Mouse (Mus musculus) midbrain, postnatal 0 days (tissue): ENCODE measurements at regions not wholly inside any gene's neighbourhood (a gene's known extent, or its start where the extent isn't known, plus 50 kb on each side); places are given as distances from the start of the nearest gene placed in this dataset.

Source experiments
- ATAC-seq: fragments of 200-750 bp; cut with Nextera tagmentation; 2 replicates; pipeline ENCODE4 v1.8.0; 2017; ENCODE audit warnings: moderate number of reproducible peaks, mild to moderate bottlenecking, moderate TSS enrichment, moderate library complexity; ENCODE audit not compliant: low FRiP score
- DNase-seq: peaks from one replicate; pipeline ENCODE4 v3.0.0-alpha.2; 2015; ENCODE audit warnings: low spot score
- H3K27ac ChIP-seq: fragments of 300-500 bp; sonication (generic); 2 replicates; pipeline ENCODE4 v1.5.1; 2014; ENCODE audit warnings: low read depth, mild to moderate bottlenecking, low read length, mixed read lengths
- H3K27me3 ChIP-seq: fragments of 300-500 bp; sonication (generic); 2 replicates; pipeline ENCODE4 v1.6.1; 2014; ENCODE audit warnings: low read length, control low read depth, mixed read lengths; ENCODE audit not compliant: insufficient read depth
- H3K36me3 ChIP-seq: fragments of 300-500 bp; sonication (generic); 2 replicates; pipeline ENCODE4 v1.6.1; 2014; ENCODE audit warnings: low read length, control low read depth, mixed read lengths; ENCODE audit not compliant: insufficient read depth
- H3K4me1 ChIP-seq: fragments of 300-500 bp; sonication (generic); 2 replicates; pipeline ENCODE4 v1.6.1; 2014; ENCODE audit warnings: mild to moderate bottlenecking, control low read depth, antibody characterized with exemption, low read length, mixed read lengths; ENCODE audit not compliant: insufficient read depth
- H3K4me2 ChIP-seq: fragments of 300-500 bp; sonication (generic); 2 replicates; pipeline ENCODE4 v1.6.1; 2014; ENCODE audit warnings: low read depth, mild to moderate bottlenecking, low read length, mixed read lengths; ENCODE audit not compliant: poor library complexity, severe bottlenecking
- H3K4me3 ChIP-seq: fragments of 300-500 bp; sonication (generic); 2 replicates; pipeline ENCODE4 v1.5.1; 2014; ENCODE audit warnings: low read depth, mild to moderate bottlenecking, low read length, moderate library complexity
- H3K9ac ChIP-seq: fragments of 300-500 bp; sonication (generic); replicated peaks from 2 replicates; pipeline ENCODE4 v1.6.1; 2014; ENCODE audit warnings: mild to moderate bottlenecking, low read length, moderate library complexity, mixed read lengths; ENCODE audit not compliant: poor library complexity, severe bottlenecking
- H3K9me3 ChIP-seq: fragments of 300-500 bp; sonication (generic); 2 replicates; pipeline ENCODE4 v1.6.1; 2016; ENCODE audit warnings: low read length, control low read depth
- CTCF ChIP-seq: IDR thresholded peaks from 2 replicates; pipeline ENCODE4 v1.5.1; 2016; ENCODE audit warnings: antibody characterized with exemption, mild to moderate bottlenecking
- WGBS: fragments of 180-500 bp; shearing (Covaris S2); extraction: QIAGEN DNeasy Blood & Tissue Kit; methylation state at CpG from one replicate; pipeline ENCODE4 v1.1.7; 2014; 5-methylcytosine and 5-hydroxymethylcytosine counted together

DNA sequence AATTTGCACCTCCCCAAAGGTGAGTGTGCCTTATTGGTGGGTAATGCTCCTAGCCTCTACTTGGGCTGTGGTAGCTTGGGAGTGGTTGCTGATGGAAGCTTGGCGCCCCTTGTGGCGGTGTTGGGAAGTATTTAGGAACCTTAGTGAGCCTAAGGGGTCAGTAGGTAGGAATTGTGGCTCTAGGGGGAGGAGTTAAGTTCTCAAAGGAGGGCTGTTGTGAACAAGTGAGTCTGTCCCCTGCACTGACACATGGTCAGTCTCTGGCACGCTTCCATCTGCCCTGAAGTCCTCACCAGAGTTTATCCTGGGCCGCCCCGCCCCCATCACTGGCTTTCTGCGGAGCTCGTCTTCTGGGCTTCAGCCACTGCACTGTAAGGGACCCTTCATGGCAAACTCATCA lies 364.9 kb downstream of the Agtpbp1 start:
- WGBS: 32% methylated on average over 7 of the region's 7 CpGs
- TF ChIP-seq CTCF: peak; percentile 65

DNA sequence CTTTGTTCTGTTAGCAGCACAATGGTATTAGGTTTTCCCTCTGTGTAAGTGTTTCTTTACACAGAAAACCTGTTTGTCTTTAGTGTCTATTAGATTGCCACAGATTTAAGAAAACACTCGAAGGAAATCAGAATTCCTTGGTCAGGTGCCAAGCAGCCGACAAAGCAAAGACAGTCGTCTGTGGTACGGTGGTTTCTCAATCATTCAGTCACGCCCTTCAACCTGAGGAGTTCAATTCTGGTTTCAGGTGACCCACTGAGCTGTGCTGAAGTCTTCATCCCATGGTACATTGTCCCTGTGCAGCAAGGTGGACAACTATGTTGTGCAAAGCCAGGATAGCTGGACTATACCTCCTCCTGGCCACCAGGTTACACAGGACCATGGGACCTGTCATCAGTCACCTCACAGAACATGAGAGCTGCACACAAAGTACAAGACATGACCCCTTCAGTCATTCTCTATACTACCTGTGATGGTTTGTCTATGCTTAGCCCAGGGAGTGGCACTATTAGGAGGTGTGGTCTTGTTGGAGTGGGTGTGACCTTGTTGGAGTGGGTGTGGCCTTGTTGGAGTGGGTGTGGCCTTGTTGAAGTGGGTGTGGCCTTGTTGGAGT lies 368.2 kb downstream of the Agtpbp1 start:
- no peak overlapping the region for H3K4me3 ChIP-seq
- no peaks in the 10 kb centered on the region for H3K27me3 ChIP-seq
- 46% methylated on average over 5 of the region's 5 CpGs for WGBS
- H3K36me3 ChIP-seq: no peaks in the 10 kb centered on the region
- ATAC-seq (no peak), DNase-seq (no peak)
- no peaks in the 10 kb centered on the region for H3K9me3 ChIP-seq
- H3K27ac ChIP-seq: no peak overlapping the region
- no peak overlapping the region for H3K9ac ChIP-seq
- H3K4me1 ChIP-seq: no peaks in the 10 kb centered on the region
- no peak for TF ChIP-seq CTCF
- no peak overlapping the region for H3K4me2 ChIP-seq

More for the DNA sequence above, 364.9 kb downstream of the Agtpbp1 start:
- H3K4me1 ChIP-seq: no peaks in the 10 kb centered on the region
- H3K9me3 ChIP-seq: no peaks in the 10 kb centered on the region
- no peaks in the 10 kb centered on the region for H3K27me3 ChIP-seq
- H3K27ac ChIP-seq: no peak overlapping the region
- DNase-seq (no peak), ATAC-seq (no peak)
- no peak overlapping the region for H3K9ac ChIP-seq
- H3K4me3 ChIP-seq: no peak overlapping the region
- no peaks in the 10 kb centered on the region for H3K36me3 ChIP-seq
- no peak overlapping the region for H3K4me2 ChIP-seq

DNA sequence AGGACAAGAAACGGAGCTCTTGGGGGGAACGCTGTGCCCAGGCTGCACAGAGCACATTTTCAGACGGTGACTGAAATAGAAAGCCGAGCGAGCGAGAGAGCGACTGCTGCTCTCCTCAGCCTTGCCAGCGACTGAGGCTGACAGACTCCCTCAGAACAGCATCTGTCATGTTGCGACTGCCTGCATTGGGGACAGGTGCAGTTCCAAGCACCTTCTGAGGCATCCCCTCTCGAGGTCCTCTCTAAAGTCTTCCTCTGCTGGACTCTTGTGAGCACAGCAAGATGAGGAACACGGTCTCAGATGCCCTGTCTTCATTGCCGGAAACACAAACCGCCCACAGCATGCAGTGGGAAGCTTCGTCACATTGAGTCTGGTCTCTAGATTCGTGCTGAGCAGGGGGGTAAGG lies 372.7 kb downstream of the Agtpbp1 start:
- WGBS: 75% methylated on average over 15 of the region's 15 CpGs
- no peak for TF ChIP-seq CTCF
- no peak overlapping the region for H3K9ac ChIP-seq
- no peaks in the 10 kb centered on the region for H3K27me3 ChIP-seq
- no peak overlapping the region for H3K27ac ChIP-seq
- no peaks in the 10 kb centered on the region for H3K36me3 ChIP-seq
- no peak overlapping the region for H3K4me3 ChIP-seq
- ATAC-seq (no peak), DNase-seq (no peak)
- H3K4me2 ChIP-seq: no peak overlapping the region
- H3K4me1 ChIP-seq: no peaks in the 10 kb centered on the region; the same call in 1 of the 2 replicates
- H3K9me3 ChIP-seq: no peaks in the 10 kb centered on the region

DNA sequence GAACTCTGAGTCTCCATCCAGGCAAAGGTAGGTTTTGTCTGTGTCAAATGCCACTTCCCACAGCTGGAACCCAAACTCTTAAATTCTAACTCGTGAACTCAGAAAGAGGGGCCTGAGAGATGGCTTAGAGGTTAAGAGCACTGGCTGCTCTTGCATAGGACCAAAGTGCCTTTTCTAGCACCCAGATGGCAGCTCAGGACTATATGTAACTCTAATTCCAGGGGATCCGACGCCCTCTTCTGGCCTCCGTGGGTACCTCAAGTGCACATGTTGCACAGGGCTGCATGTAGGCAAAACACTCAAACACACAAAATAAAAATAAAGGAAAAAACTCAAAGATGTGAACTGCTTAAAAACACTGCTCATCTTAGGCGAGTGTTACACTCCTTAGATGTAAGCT lies 374.2 kb downstream of the Agtpbp1 start:
- 59% methylated on average over 5 of the region's 5 CpGs for WGBS

DNA sequence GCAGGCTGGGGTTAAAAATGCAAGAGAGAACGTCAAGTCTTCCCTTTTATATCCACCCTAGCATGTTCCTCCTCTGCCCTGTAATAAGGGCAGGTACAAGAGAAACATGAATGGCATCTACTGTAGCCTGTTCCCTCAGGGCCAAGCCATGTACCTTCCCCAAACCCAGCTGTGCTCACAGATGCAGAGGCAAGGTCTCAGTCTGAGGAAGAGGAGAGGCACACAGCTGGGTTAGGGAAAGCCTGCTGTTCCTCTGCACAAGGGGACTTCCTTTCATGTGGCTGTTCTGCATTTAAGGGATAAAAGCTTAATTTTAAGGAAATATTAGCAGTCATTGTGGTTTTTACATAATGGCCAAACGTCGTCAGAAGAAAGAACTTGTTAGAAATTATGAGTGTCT lies 378.8 kb downstream of the Agtpbp1 start:
- H3K27ac ChIP-seq: no peak overlapping the region
- ATAC-seq: no peak
- H3K9me3 ChIP-seq: no peaks in the 10 kb centered on the region
- no peak overlapping the region for H3K4me3 ChIP-seq
- DNase-seq: no peak
- 84% methylated on average over 3 of the region's 3 CpGs for WGBS
- no peaks in the 10 kb centered on the region for H3K27me3 ChIP-seq
- no peaks in the 10 kb centered on the region; the same call in 1 of the 2 replicates for H3K4me1 ChIP-seq
- no peaks in the 10 kb centered on the region for H3K36me3 ChIP-seq
- TF ChIP-seq CTCF: no peak
- no peak overlapping the region for H3K4me2 ChIP-seq
- no peak overlapping the region for H3K9ac ChIP-seq

More for the DNA sequence above, 374.2 kb downstream of the Agtpbp1 start:
- Histone ChIP-seq H3K9ac (no peak overlapping the region), H3K36me3 (no peaks in the 10 kb centered on the region), H3K4me1 (no peaks in the 10 kb centered on the region; the same call in 1 of the 2 replicates), H3K4me3 (no peak overlapping the region), H3K9me3 (no peaks in the 10 kb centered on the region), H3K27me3 (no peaks in the 10 kb centered on the region), H3K4me2 (no peak overlapping the region), H3K27ac (no peak overlapping the region)
- TF ChIP-seq CTCF: peak; percentile 48
- ATAC-seq (no peak), DNase-seq (no peak)

DNA sequence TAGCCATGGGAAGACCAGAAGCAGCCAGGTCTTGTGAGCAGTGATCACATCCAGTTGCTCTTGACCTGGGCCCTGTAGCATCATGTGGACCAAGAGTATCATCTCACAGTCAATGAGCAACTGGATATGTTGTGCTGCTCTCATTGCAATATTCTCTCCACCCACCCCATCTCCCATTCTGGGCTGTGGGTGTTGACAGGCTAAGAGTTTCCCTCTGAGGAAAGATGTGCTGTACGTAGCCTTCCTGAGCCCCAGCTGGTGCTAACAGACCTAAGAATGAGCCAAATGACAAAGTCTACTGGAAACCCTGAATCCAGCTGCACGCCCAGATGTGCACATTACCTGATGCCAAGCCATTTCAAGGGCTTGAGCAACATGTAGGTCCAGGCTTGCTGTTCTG lies 380.5 kb downstream of the Agtpbp1 start:
- H3K36me3 ChIP-seq: no peaks in the 10 kb centered on the region
- no peaks in the 10 kb centered on the region for H3K27me3 ChIP-seq
- no peak for TF ChIP-seq CTCF
- ATAC-seq: no peak
- no peak for DNase-seq
- no peak overlapping the region for H3K9ac ChIP-seq
- H3K27ac ChIP-seq: no peak overlapping the region
- no peak overlapping the region for H3K4me3 ChIP-seq
- H3K4me1 ChIP-seq: no peaks in the 10 kb centered on the region; the same call in 1 of the 2 replicates
- no peak overlapping the region for H3K4me2 ChIP-seq
- 93% methylated on average over 2 of the region's 2 CpGs for WGBS
- H3K9me3 ChIP-seq: no peaks in the 10 kb centered on the region
